Mouse (Mus musculus): ENCODE results near the gene Wbp1l. TPM values are rescaled to one million over a fixed set of nuclear protein-coding genes. Genes with fewer than 3 reads are reported as not detected.

Wbp1l gene
- total and polyA plus RNA-seq, 3 experiments, result 31.9 to 52.9 (median 41.5) TPM

DNA sequence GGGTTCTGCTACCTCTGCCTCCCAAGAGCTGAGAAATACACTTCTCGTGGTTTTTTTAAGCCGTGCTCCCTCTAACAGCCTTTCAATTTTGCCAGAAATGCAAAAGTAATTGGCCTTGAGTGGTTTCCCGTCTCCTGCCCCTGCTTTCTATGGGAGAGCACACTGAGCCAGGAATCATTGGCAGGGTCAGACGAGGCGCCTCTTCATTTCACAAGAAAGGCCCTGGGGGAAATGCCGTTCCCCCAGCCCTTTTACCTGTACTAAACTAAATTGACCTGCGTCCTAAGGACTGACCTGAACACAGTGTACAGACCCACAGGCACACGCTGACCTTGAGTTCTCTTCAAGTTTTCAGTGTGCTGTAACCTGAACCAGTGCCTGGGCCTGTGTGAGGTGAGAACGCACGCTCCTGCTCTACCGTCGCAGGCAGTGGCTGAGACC, 47.2 kb downstream of the Wbp1l start:
- peaks cover 95% of the 10 kb centered on the region for H3K36me3 ChIP-seq (replicated peaks)
- DNase-seq (ENCODE audit: low spot score) (no peak), ATAC-seq (ENCODE audit: extremely low read depth, insufficient number of reproducible peaks, low FRiP score, poor library complexity, severe bottlenecking) (no peak)
- no peak overlapping the region for H3K4me3 ChIP-seq (ENCODE audit: low read depth, low read length)
- 0 out of 2 replicates have a peak, but pooled peaks cover 4% of the 10 kb centered on the region for H3K4me1 ChIP-seq (ENCODE audit: insufficient read depth, low read depth, low read length)
- TF ChIP-seq TAL1 (conservative IDR thresholded peaks at IDR 0.05; ENCODE audit: low read depth, low read length) (no peak), POLR2AphosphoS5 (IDR thresholded peaks at IDR 0.05; ENCODE audit: insufficient replicate concordance, low read depth, low read length) (no peak), GATA1 (IDR thresholded peaks at IDR 0.05; ENCODE audit: borderline replicate concordance, low read length) (no peak), GATA2 (IDR thresholded peaks at IDR 0.05; ENCODE audit: borderline replicate concordance, low read depth, low read length) (no peak), CTCF (IDR thresholded peaks at IDR 0.05; ENCODE audit: low read depth, low read length) (no peak)
- no peaks in the 10 kb centered on the region for H3K27me3 ChIP-seq (ENCODE audit: insufficient read depth, low read length)
- no peaks in the 10 kb centered on the region for H3K9me3 ChIP-seq (replicated peaks)

DNA sequence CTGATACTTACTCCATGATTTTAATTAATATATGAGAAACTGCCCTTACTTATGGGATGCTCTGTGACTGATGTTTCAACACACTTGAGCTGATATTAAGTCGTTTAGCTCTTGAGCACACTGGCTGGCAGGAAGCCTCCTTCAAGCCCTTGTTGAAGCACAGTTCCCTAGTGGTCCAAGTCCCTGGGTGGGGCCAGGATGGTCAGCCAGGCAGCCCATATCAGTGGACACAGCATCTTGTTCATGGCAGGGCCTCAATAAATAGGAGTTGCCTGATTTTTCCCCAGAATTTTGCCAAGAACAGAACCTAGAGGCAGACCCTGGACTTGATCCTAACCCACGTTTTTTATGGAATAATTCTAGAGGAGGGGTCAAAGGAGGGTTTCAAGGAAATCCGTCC, 48.4 kb downstream of the Wbp1l start:
- TF ChIP-seq GATA2 (IDR thresholded peaks at IDR 0.05; ENCODE audit: borderline replicate concordance, low read depth, low read length) (no peak), GATA1 (IDR thresholded peaks at IDR 0.05; ENCODE audit: borderline replicate concordance, low read length) (no peak), POLR2AphosphoS5 (IDR thresholded peaks at IDR 0.05; ENCODE audit: insufficient replicate concordance, low read depth, low read length) (no peak), CTCF (IDR thresholded peaks at IDR 0.05; ENCODE audit: low read depth, low read length) (no peak), TAL1 (conservative IDR thresholded peaks at IDR 0.05; ENCODE audit: low read depth, low read length) (no peak)
- Histone ChIP-seq H3K36me3 (replicated peaks) (peaks cover 92% of the 10 kb centered on the region), H3K9me3 (replicated peaks) (no peaks in the 10 kb centered on the region), H3K4me1 (ENCODE audit: insufficient read depth, low read depth, low read length) (no peaks in the 10 kb centered on the region; the same call in 1 of the 2 replicates), H3K4me3 (ENCODE audit: low read depth, low read length) (no peak overlapping the region), H3K27me3 (ENCODE audit: insufficient read depth, low read length) (no peaks in the 10 kb centered on the region)
- ATAC-seq (ENCODE audit: extremely low read depth, insufficient number of reproducible peaks, low FRiP score, poor library complexity, severe bottlenecking), result no peak
- DNase-seq (ENCODE audit: low spot score), result no peak

DNA sequence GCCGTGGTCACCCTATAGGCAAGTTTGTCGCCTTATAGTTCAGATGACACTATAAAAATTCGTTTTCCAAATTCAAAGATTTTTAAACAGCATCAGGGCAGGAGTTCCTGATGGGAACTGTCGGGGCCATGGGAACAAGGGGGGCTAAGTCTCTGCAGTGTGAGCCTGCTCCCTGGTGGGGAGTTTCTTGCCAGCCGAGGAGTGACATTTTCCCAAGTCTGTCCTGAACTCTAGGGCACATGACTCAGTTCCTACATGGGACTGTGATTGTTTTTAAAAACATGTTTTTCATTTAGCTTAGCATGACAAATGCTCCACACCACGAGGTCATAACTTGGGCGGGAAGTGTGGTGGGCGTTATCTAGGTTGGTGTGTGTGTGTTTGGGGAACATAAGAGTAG, 49.0 kb downstream of the Wbp1l start:
- DNase-seq (ENCODE audit: low spot score) (no peak), ATAC-seq (ENCODE audit: extremely low read depth, insufficient number of reproducible peaks, low FRiP score, poor library complexity, severe bottlenecking) (no peak)
- Histone ChIP-seq H3K4me1 (ENCODE audit: insufficient read depth, low read depth, low read length) (no peaks in the 10 kb centered on the region; the same call in 1 of the 2 replicates), H3K9me3 (replicated peaks) (no peaks in the 10 kb centered on the region), H3K36me3 (replicated peaks) (peaks cover 89% of the 10 kb centered on the region), H3K4me3 (ENCODE audit: low read depth, low read length) (no peak overlapping the region), H3K27me3 (ENCODE audit: insufficient read depth, low read length) (no peaks in the 10 kb centered on the region)
- TF ChIP-seq POLR2AphosphoS5 (IDR thresholded peaks at IDR 0.05; ENCODE audit: insufficient replicate concordance, low read depth, low read length) (no peak), CTCF (IDR thresholded peaks at IDR 0.05; ENCODE audit: low read depth, low read length) (no peak), GATA1 (IDR thresholded peaks at IDR 0.05; ENCODE audit: borderline replicate concordance, low read length) (no peak), GATA2 (IDR thresholded peaks at IDR 0.05; ENCODE audit: borderline replicate concordance, low read depth, low read length) (no peak), TAL1 (conservative IDR thresholded peaks at IDR 0.05; ENCODE audit: low read depth, low read length) (no peak)

DNA sequence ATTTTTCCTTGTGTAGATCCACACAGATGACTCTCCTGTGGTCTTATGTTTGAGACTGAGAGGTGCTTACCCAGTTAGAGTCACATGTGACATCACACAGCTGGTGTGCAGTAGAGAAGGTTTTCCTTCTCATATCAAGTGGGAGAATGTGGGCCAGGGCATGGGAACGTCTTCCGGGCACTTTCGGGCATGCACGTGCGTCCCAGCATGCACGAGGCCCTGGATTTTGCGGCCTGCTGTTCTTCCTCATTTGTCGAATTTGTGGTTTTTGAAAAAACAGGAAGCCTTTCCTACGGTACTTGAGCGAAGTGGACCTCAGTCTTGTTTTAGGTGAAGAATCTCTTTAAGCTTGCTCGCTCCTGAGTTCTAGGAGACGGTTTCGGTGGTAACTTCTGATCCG, 49.7 kb downstream of the Wbp1l start:
- no peak for ATAC-seq (ENCODE audit: extremely low read depth, insufficient number of reproducible peaks, low FRiP score, poor library complexity, severe bottlenecking)
- Histone ChIP-seq H3K4me1 (ENCODE audit: insufficient read depth, low read depth, low read length) (peaks cover 3% of the 10 kb centered on the region), H3K4me3 (ENCODE audit: low read depth, low read length) (no peak overlapping the region), H3K36me3 (replicated peaks) (peaks cover 90% of the 10 kb centered on the region), H3K9me3 (replicated peaks) (no peaks in the 10 kb centered on the region), H3K27me3 (ENCODE audit: insufficient read depth, low read length) (no peaks in the 10 kb centered on the region)
- no peak for DNase-seq (ENCODE audit: low spot score)
- no peak for TF ChIP-seq CTCF (IDR thresholded peaks at IDR 0.05; ENCODE audit: low read depth, low read length)
- TF ChIP-seq GATA1 (IDR thresholded peaks at IDR 0.05; ENCODE audit: borderline replicate concordance, low read length), result no peak
- TF ChIP-seq TAL1 (conservative IDR thresholded peaks at IDR 0.05; ENCODE audit: low read depth, low read length), result no peak
- no peak for TF ChIP-seq GATA2 (IDR thresholded peaks at IDR 0.05; ENCODE audit: borderline replicate concordance, low read depth, low read length)
- TF ChIP-seq POLR2AphosphoS5 (IDR thresholded peaks at IDR 0.05; ENCODE audit: insufficient replicate concordance, low read depth, low read length), result no peak

DNA sequence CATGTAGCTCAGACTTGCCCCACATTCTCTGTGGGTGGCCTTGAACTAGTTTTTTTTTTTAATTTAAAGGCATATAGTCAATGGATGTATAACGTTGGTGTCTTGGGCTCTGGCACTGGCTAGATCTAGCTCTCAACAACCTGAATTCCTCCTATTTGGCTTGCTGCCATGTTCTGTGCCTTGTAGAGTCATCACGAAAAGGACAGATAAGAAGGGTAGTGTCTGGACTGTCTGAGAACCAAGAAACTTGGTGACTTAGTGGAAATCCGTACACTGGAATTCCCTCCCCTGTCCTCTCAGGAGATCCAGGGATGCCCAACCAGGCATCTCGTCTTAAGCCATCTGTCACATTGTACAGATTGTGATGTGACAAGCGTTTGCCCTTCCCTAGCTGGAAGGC, 54.3 kb downstream of the Wbp1l start:
- Histone ChIP-seq H3K27me3 (ENCODE audit: insufficient read depth, low read length) (no peaks in the 10 kb centered on the region), H3K4me3 (ENCODE audit: low read depth, low read length) (no peak overlapping the region), H3K36me3 (replicated peaks) (peaks cover 81% of the 10 kb centered on the region), H3K9me3 (replicated peaks) (no peaks in the 10 kb centered on the region), H3K4me1 (ENCODE audit: insufficient read depth, low read depth, low read length) (peaks cover 5% of the 10 kb centered on the region)
- no peak for ATAC-seq (ENCODE audit: extremely low read depth, insufficient number of reproducible peaks, low FRiP score, poor library complexity, severe bottlenecking)
- TF ChIP-seq TAL1 (conservative IDR thresholded peaks at IDR 0.05; ENCODE audit: low read depth, low read length) (no peak), CTCF (IDR thresholded peaks at IDR 0.05; ENCODE audit: low read depth, low read length) (no peak), GATA1 (IDR thresholded peaks at IDR 0.05; ENCODE audit: borderline replicate concordance, low read length) (no peak), GATA2 (IDR thresholded peaks at IDR 0.05; ENCODE audit: borderline replicate concordance, low read depth, low read length) (no peak)
- DNase-seq (ENCODE audit: low spot score), result no peak

DNA sequence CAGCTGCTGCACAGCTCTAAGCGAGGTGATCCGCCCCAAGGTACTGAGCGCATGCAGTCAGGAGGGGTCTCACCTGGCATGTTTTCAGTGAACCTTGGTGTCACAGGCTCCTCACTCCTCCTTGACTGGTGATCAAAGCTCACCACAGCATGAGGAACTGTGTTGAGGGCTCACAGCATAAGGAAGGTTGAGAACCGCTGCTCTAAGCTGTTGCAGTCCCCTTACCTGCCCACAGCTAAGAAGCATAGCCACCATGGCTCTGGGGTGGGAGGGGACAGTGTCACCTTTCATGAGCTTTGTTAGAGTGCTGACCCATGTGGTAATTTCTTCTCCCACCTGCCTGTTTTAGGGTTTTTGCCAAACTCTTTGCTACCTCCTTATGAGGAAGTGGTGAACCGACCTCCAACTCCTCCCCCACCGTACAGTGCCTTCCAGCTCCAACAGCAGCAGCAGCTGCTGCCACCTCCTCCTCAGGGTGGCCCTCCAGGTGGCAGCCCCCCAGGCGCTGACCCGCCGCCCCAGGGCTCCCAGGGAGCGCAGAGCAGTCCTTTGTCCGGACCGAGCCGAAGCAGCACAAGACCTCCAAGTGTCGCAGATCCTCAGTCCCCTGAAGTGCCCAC, 54.8 kb downstream of the Wbp1l start:
- DNase-seq (ENCODE audit: low spot score) (no peak), ATAC-seq (ENCODE audit: extremely low read depth, insufficient number of reproducible peaks, low FRiP score, poor library complexity, severe bottlenecking) (no peak)
- Histone ChIP-seq H3K4me3 (ENCODE audit: low read depth, low read length) (no peak overlapping the region), H3K4me1 (ENCODE audit: insufficient read depth, low read depth, low read length) (peaks cover 5% of the 10 kb centered on the region), H3K36me3 (replicated peaks) (peaks cover 76% of the 10 kb centered on the region), H3K27me3 (ENCODE audit: insufficient read depth, low read length) (no peaks in the 10 kb centered on the region), H3K9me3 (replicated peaks) (no peaks in the 10 kb centered on the region)
- no peak for TF ChIP-seq POLR2AphosphoS5 (IDR thresholded peaks at IDR 0.05; ENCODE audit: insufficient replicate concordance, low read depth, low read length)
- TF ChIP-seq GATA2 (IDR thresholded peaks at IDR 0.05; ENCODE audit: borderline replicate concordance, low read depth, low read length), result no peak

All from G1E (cell line).